Mouse (Mus musculus): ENCODE measurements at regions not wholly inside any gene's neighbourhood (a gene's known extent, or its start where the extent isn't known, plus 50 kb on each side); places are given as distances from the start of the nearest gene placed in this dataset.

DNA sequence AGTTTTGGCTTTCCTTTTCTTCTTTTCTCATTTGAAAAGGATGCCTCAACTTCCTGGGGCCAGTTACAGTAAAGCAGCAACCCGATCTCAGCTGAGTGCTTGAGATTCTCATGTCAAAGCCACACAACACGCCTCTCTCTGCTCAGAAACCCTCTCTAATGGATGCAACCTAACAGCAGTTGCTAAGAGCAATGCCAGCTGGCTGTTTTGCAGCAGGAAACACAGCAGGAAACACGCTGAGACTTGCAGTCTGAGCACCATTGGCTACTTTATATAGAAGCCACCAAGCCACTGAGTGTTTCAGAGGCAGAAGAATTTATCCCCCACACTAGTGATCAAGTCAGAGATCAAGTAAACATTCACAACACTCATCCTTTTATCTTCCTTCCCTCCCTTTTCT lies 193.5 kb upstream of the Foxq1 start:
- Histone ChIP-seq H3K4me1 (ENCODE audit: insufficient read depth) (no peaks in the 10 kb centered on the region), H3K4me2 (ENCODE audit: low read depth) (no peak overlapping the region), H3K36me3 (ENCODE audit: insufficient read depth) (no peaks in the 10 kb centered on the region), H3K27ac (ENCODE audit: low read depth, low read length) (no peak overlapping the region), H3K27me3 (ENCODE audit: insufficient read depth, low read length) (no peaks in the 10 kb centered on the region), H3K9me3 (ENCODE audit: low read length) (no peaks in the 10 kb centered on the region), H3K9ac (no peak overlapping the region), H3K4me3 (ENCODE audit: low read depth, low read length) (no peak overlapping the region)
- peak; percentile 72 for ATAC-seq
- DNase-seq: peak; percentile 36
- 19% methylated on average over 3 of the region's 3 CpGs for WGBS
- TF ChIP-seq CTCF (IDR thresholded peaks at IDR 0.05; ENCODE audit: low read depth): no peak

DNA sequence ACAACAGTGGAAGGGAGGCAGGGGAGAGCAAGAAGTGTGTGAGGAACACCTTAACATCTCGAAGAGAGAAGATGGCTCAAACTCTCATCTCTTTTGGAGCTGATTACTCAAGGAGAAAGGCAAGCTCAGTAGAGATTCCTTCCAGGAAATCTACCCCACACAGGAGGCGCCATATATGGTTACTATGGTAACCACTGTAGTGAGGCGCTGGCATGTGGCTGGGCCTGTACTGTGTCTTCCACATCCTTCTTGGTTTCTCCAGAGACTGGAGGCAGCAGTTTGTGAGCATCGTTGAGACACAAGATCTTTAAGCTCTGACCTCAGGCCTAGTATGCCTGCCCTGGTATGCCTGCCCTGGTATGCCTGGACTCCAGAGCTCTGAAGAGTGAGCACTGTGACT lies 191.6 kb upstream of the Foxq1 start:
- peak; percentile 64; the same call in 1 of the 2 replicates for ATAC-seq
- 66% methylated on average over 4 of the region's 4 CpGs for WGBS
- H3K9ac ChIP-seq: no peak overlapping the region
- H3K27ac ChIP-seq (ENCODE audit: low read depth, low read length): no peak overlapping the region
- H3K27me3 ChIP-seq (ENCODE audit: insufficient read depth, low read length): no peaks in the 10 kb centered on the region
- H3K36me3 ChIP-seq (ENCODE audit: insufficient read depth): no peaks in the 10 kb centered on the region
- H3K4me2 ChIP-seq (ENCODE audit: low read depth): no peak overlapping the region
- H3K9me3 ChIP-seq (ENCODE audit: low read length): no peaks in the 10 kb centered on the region
- no peak for TF ChIP-seq CTCF (IDR thresholded peaks at IDR 0.05; ENCODE audit: low read depth)
- DNase-seq: peak; percentile 32
- H3K4me3 ChIP-seq (ENCODE audit: low read depth, low read length): no peak overlapping the region
- H3K4me1 ChIP-seq (ENCODE audit: insufficient read depth): no peaks in the 10 kb centered on the region

DNA sequence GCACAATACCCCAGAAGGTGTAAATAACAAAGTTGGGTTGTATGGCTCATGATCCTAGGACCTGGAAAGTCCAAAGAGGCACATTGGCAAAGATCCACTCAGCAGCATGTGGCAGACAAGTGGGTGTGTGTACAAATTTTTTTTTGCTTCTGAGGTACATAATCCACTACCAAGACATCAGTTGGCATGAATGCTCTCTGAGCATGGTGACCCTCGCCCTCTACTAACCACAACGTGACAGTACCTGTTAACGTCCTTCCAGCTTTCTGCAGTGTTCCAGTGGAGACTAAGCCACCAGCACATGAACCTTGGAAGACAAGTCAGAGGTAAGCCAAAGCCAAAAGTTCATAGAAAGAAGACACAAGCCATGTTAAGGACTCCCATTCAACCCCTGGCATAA lies 188.7 kb upstream of the Foxq1 start:
- Histone ChIP-seq H3K27me3 (ENCODE audit: insufficient read depth, low read length) (no peaks in the 10 kb centered on the region), H3K27ac (ENCODE audit: low read depth, low read length) (no peak overlapping the region), H3K4me3 (ENCODE audit: low read depth, low read length) (no peak overlapping the region), H3K9me3 (ENCODE audit: low read length) (no peaks in the 10 kb centered on the region), H3K9ac (no peak overlapping the region), H3K4me1 (ENCODE audit: insufficient read depth) (no peaks in the 10 kb centered on the region), H3K4me2 (ENCODE audit: low read depth) (no peak overlapping the region), H3K36me3 (ENCODE audit: insufficient read depth) (no peaks in the 10 kb centered on the region)
- no peak for TF ChIP-seq CTCF (IDR thresholded peaks at IDR 0.05; ENCODE audit: low read depth)
- 91% methylated on average over 3 of the region's 3 CpGs for WGBS
- no peak for DNase-seq
- ATAC-seq: no peak

DNA sequence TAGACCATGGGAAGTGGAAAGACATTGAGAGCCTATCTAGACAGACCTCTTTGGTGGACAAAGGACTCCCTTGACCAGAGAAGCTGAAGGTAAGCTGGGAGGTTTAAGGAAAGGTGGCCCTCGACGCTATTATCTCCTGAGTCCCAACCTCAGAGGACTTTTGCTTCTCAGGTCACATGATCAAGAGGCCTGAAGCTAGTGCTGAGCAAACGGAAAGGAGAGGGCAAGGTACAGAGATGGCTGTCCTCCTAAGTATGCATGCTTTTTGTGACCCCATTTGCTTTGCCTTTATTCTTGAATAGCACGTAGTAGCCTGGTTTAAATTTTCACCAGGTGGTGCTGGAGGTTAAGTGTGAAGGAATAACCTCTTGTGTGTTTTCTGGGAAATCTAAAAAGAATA lies 186.8 kb upstream of the Foxq1 start:
- WGBS: 87% methylated on average over 4 of the region's 4 CpGs
- Histone ChIP-seq H3K4me1 (ENCODE audit: insufficient read depth) (no peaks in the 10 kb centered on the region), H3K27me3 (ENCODE audit: insufficient read depth, low read length) (no peaks in the 10 kb centered on the region), H3K9me3 (ENCODE audit: low read length) (no peaks in the 10 kb centered on the region), H3K9ac (no peak overlapping the region), H3K36me3 (ENCODE audit: insufficient read depth) (no peaks in the 10 kb centered on the region), H3K27ac (ENCODE audit: low read depth, low read length) (no peak overlapping the region), H3K4me3 (ENCODE audit: low read depth, low read length) (no peak overlapping the region), H3K4me2 (ENCODE audit: low read depth) (no peak overlapping the region)
- DNase-seq: no peak
- TF ChIP-seq CTCF (IDR thresholded peaks at IDR 0.05; ENCODE audit: low read depth): no peak
- ATAC-seq: no peak

DNA sequence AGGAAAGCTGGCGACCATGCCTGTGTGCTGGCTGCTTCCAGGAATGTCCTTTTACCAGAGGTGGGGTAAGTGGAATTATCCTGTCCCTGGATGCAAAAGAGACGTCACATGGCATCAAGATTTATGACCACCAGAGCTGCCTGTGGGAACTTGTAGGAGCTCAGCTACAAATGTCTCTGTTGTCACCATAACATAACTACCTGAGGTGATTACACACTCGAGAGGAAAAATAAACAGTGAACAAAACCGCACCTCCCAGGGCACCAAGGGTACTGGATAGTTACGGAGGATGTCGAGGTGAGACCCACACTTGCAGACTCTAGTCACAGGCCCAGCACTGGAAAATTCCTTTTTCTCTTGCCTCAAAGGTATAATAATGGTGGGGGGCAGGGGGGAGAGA lies 185.1 kb upstream of the Foxq1 start:
- Histone ChIP-seq H3K27me3 (ENCODE audit: insufficient read depth, low read length) (no peaks in the 10 kb centered on the region), H3K4me3 (ENCODE audit: low read depth, low read length) (no peak overlapping the region), H3K36me3 (ENCODE audit: insufficient read depth) (no peaks in the 10 kb centered on the region), H3K9ac (no peak overlapping the region), H3K27ac (ENCODE audit: low read depth, low read length) (no peak overlapping the region), H3K9me3 (ENCODE audit: low read length) (no peaks in the 10 kb centered on the region), H3K4me1 (ENCODE audit: insufficient read depth) (no peaks in the 10 kb centered on the region), H3K4me2 (ENCODE audit: low read depth) (no peak overlapping the region)
- DNase-seq (no peak), ATAC-seq (no peak)
- WGBS: 86% methylated on average over 6 of the region's 6 CpGs
- no peak for TF ChIP-seq CTCF (IDR thresholded peaks at IDR 0.05; ENCODE audit: low read depth)

DNA sequence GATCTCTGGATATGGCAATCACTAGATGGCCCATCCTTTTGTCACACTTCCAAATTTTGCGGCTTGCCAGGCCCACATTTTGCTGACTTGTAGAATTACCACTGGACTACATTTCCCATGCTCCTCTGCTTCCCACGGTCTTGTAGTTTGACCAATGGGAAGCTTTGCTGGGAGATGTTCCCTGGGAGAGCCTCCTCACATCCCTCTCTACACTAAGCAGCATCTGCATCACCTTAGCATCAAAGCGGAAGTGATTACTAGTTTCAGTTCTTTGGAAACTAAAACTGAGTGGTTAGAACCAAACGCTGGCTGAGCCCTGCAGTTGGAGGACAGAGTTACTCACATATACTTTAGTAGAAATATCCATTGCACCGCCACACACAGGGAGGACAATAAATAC lies 181.9 kb upstream of the Foxq1 start:
- Histone ChIP-seq H3K4me2 (ENCODE audit: low read depth) (no peak overlapping the region), H3K27me3 (ENCODE audit: insufficient read depth, low read length) (no peaks in the 10 kb centered on the region), H3K9ac (no peak overlapping the region), H3K36me3 (ENCODE audit: insufficient read depth) (no peaks in the 10 kb centered on the region), H3K4me3 (ENCODE audit: low read depth, low read length) (no peak overlapping the region), H3K4me1 (ENCODE audit: insufficient read depth) (no peaks in the 10 kb centered on the region), H3K9me3 (ENCODE audit: low read length) (no peaks in the 10 kb centered on the region), H3K27ac (ENCODE audit: low read depth, low read length) (no peak overlapping the region)
- 60% methylated on average over 5 of the region's 5 CpGs for WGBS
- ATAC-seq: peak; percentile 75
- TF ChIP-seq CTCF (IDR thresholded peaks at IDR 0.05; ENCODE audit: low read depth): no peak
- DNase-seq: peak; percentile 27

DNA sequence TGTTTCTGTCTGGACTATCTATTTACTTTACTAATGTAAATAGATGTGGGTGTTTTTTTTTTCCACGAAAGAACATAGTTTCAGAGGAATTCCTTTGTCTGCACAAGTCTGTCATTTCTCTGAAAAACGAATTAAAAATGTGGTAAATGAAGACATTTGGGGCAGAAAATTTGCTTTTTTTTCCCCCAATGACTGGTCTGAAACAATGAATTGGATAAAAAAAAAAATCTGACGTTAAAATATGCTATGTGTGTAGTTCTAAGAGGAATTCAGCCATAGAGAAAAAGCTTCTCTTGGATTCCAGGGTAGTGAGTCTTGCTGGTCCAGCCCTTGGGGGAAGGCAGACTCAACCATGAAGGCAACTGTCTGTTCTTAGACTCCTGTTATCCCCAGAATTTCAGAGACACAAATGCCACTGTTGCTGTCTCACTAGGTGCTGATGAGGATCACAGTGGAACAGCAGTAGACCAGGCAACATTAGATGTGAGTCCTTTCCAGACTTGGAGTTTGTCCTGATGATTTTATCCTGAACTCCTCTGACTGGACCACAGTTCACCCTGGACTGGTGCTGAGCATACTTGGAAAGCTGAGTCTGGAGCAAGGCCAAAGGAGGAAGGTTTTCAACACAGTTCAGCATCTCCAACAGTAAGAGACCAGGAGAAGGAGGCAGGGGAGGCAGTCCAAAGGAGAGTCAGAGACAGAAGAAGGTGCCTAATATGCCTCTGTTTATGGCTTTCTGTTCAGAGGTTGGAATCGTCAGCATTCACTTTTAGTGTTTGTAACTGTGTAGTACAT lies 162.3 kb upstream of the Foxq1 start:
- TF ChIP-seq CTCF (IDR thresholded peaks at IDR 0.05; ENCODE audit: low read depth): no peak
- no peak overlapping the region for H3K4me2 ChIP-seq (ENCODE audit: low read depth)
- H3K4me1 ChIP-seq (ENCODE audit: insufficient read depth): no peaks in the 10 kb centered on the region
- no peak for DNase-seq
- no peak overlapping the region for H3K27ac ChIP-seq (ENCODE audit: low read depth, low read length)
- H3K9ac ChIP-seq: no peak overlapping the region
- ATAC-seq: no peak
- no peaks in the 10 kb centered on the region for H3K9me3 ChIP-seq (ENCODE audit: low read length)
- no peak overlapping the region for H3K4me3 ChIP-seq (ENCODE audit: low read depth, low read length)
- no peaks in the 10 kb centered on the region for H3K36me3 ChIP-seq (ENCODE audit: insufficient read depth)
- WGBS: 66% methylated on average over 4 of the region's 4 CpGs
- no peaks in the 10 kb centered on the region for H3K27me3 ChIP-seq (ENCODE audit: insufficient read depth, low read length)
